Mouse (Mus musculus): ENCODE measurements at regions not wholly inside any gene's neighbourhood (a gene's known extent, or its start where the extent isn't known, plus 50 kb on each side); places are given as distances from the start of the nearest gene placed in this dataset.
"Not testable (repeated sequence)": the region's sequence is repeated elsewhere in the genome, so short reads cannot be mapped to it uniquely, and the experiment has no call there.

GRCm38 (mm10) chr8:96090231-96090630 is 201.9 kb upstream of the Got2 start:
- DNase-seq (ENCODE audit: low read depth in 3 of 3, low spot score in 3 of 3) (no peak), ATAC-seq (ENCODE audit: insufficient read depth) (no peak)
- H3K4me2 ChIP-seq (ENCODE audit: low read depth), result no peak overlapping the region
- H3K4me3 ChIP-seq (ENCODE audit: insufficient read depth in 1 of 2, low read depth in 2 of 2, low read length in 2 of 2), result no peak overlapping the region
- no peaks in the 10 kb centered on the region for H3K9me3 ChIP-seq (ENCODE audit: control insufficient read depth, low read length)
- H3K27ac ChIP-seq, result no peak overlapping the region
- H3K36me3 ChIP-seq (replicated peaks; ENCODE audit: control insufficient read depth, insufficient read depth, low read depth), result no peaks in the 10 kb centered on the region
- H3K9ac ChIP-seq (replicated peaks), result no peak overlapping the region
- no peak for TF ChIP-seq EP300 (IDR thresholded peaks at IDR 0.05; ENCODE audit: low read depth)
- no peak for TF ChIP-seq CTCF (IDR thresholded peaks at IDR 0.05; ENCODE audit: low read depth)
- H3K4me1 ChIP-seq (replicated peaks; ENCODE audit: control insufficient read depth in 2 of 2, insufficient read depth in 2 of 2, low read length in 1 of 2), result no peaks in the 10 kb centered on the region
- no peaks in the 10 kb centered on the region for H3K27me3 ChIP-seq (ENCODE audit: control insufficient read depth, insufficient read depth, low read length)
- WGBS (ENCODE audit: insufficient replicate concordance), result 43% methylated on average over 1 of the region's 1 CpGs

- no peak overlapping the region for H3K27ac ChIP-seq
- ATAC-seq (ENCODE audit: insufficient read depth) (no peak), DNase-seq (ENCODE audit: low read depth in 3 of 3, low spot score in 3 of 3) (no peak)
- no peak overlapping the region for H3K9ac ChIP-seq (replicated peaks)
- H3K4me2 ChIP-seq (ENCODE audit: low read depth), result no peak overlapping the region
- no peaks in the 10 kb centered on the region for H3K36me3 ChIP-seq (replicated peaks; ENCODE audit: control insufficient read depth, insufficient read depth, low read depth)
- no peaks in the 10 kb centered on the region for H3K9me3 ChIP-seq (ENCODE audit: control insufficient read depth, low read length)
- no peak for TF ChIP-seq EP300 (IDR thresholded peaks at IDR 0.05; ENCODE audit: low read depth)
- no peak overlapping the region for H3K4me3 ChIP-seq (ENCODE audit: insufficient read depth in 1 of 2, low read depth in 2 of 2, low read length in 2 of 2)
- WGBS (ENCODE audit: insufficient replicate concordance), result 62% methylated on average over 5 of the region's 5 CpGs
- H3K4me1 ChIP-seq (replicated peaks; ENCODE audit: control insufficient read depth in 2 of 2, insufficient read depth in 2 of 2, low read length in 1 of 2), result no peaks in the 10 kb centered on the region
- no peaks in the 10 kb centered on the region for H3K27me3 ChIP-seq (ENCODE audit: control insufficient read depth, insufficient read depth, low read length)
Measured at GRCm38 (mm10) chr8:96068306-96068705, 180.0 kb upstream of the Got2 start.

- DNase-seq (ENCODE audit: low read depth in 3 of 3, low spot score in 3 of 3) (no peak), ATAC-seq (ENCODE audit: insufficient read depth) (no peak)
- Histone ChIP-seq H3K9me3 (ENCODE audit: control insufficient read depth, low read length) (no peaks in the 10 kb centered on the region), H3K36me3 (replicated peaks; ENCODE audit: control insufficient read depth, insufficient read depth, low read depth) (no peaks in the 10 kb centered on the region), H3K27ac (no peak overlapping the region), H3K4me1 (replicated peaks; ENCODE audit: control insufficient read depth in 2 of 2, insufficient read depth in 2 of 2, low read length in 1 of 2) (no peaks in the 10 kb centered on the region), H3K27me3 (ENCODE audit: control insufficient read depth, insufficient read depth, low read length) (no peaks in the 10 kb centered on the region), H3K4me2 (ENCODE audit: low read depth) (no peak overlapping the region), H3K9ac (replicated peaks) (no peak overlapping the region), H3K4me3 (ENCODE audit: insufficient read depth in 1 of 2, low read depth in 2 of 2, low read length in 2 of 2) (no peak overlapping the region)
- 76% methylated on average over 3 of the region's 3 CpGs for WGBS (ENCODE audit: insufficient replicate concordance)
- TF ChIP-seq CTCF (IDR thresholded peaks at IDR 0.05; ENCODE audit: low read depth) (no peak), EP300 (IDR thresholded peaks at IDR 0.05; ENCODE audit: low read depth) (no peak)
Measured at GRCm38 (mm10) chr8:96047686-96048085, 159.3 kb upstream of the Got2 start.

- H3K9me3 ChIP-seq (ENCODE audit: control insufficient read depth, low read length), result no peaks in the 10 kb centered on the region
- H3K4me3 ChIP-seq (ENCODE audit: insufficient read depth in 1 of 2, low read depth in 2 of 2, low read length in 2 of 2), result no peak overlapping the region
- H3K4me1 ChIP-seq (replicated peaks; ENCODE audit: control insufficient read depth in 2 of 2, insufficient read depth in 2 of 2, low read length in 1 of 2), result no peaks in the 10 kb centered on the region
- H3K9ac ChIP-seq (replicated peaks), result no peak overlapping the region
- no peak overlapping the region for H3K4me2 ChIP-seq (ENCODE audit: low read depth)
- ATAC-seq (ENCODE audit: insufficient read depth) (no peak), DNase-seq (ENCODE audit: low read depth in 3 of 3, low spot score in 3 of 3) (no peak)
- no peak overlapping the region for H3K27ac ChIP-seq
- no peak for TF ChIP-seq EP300 (IDR thresholded peaks at IDR 0.05; ENCODE audit: low read depth)
- no peak for TF ChIP-seq CTCF (IDR thresholded peaks at IDR 0.05; ENCODE audit: low read depth)
- H3K36me3 ChIP-seq (replicated peaks; ENCODE audit: control insufficient read depth, insufficient read depth, low read depth), result no peaks in the 10 kb centered on the region
- no peaks in the 10 kb centered on the region for H3K27me3 ChIP-seq (ENCODE audit: control insufficient read depth, insufficient read depth, low read length)
- WGBS (ENCODE audit: insufficient replicate concordance), result 22% methylated on average over 5 of the region's 5 CpGs
Measured at GRCm38 (mm10) chr8:96042335-96042734, 154.0 kb upstream of the Got2 start.

- H3K4me1 ChIP-seq (replicated peaks; ENCODE audit: control insufficient read depth in 2 of 2, insufficient read depth in 2 of 2, low read length in 1 of 2), result no peaks in the 10 kb centered on the region
- DNase-seq (ENCODE audit: low read depth in 3 of 3, low spot score in 3 of 3) (no peak), ATAC-seq (ENCODE audit: insufficient read depth) (no peak)
- no peak for TF ChIP-seq EP300 (IDR thresholded peaks at IDR 0.05; ENCODE audit: low read depth)
- WGBS (ENCODE audit: insufficient replicate concordance), result 8% methylated on average over 1 of the region's 1 CpGs
- H3K36me3 ChIP-seq (replicated peaks; ENCODE audit: control insufficient read depth, insufficient read depth, low read depth), result no peaks in the 10 kb centered on the region
- no peak overlapping the region for H3K4me2 ChIP-seq (ENCODE audit: low read depth)
- H3K27ac ChIP-seq, result no peak overlapping the region
- no peak overlapping the region for H3K9ac ChIP-seq (replicated peaks)
- no peak overlapping the region for H3K4me3 ChIP-seq (ENCODE audit: insufficient read depth in 1 of 2, low read depth in 2 of 2, low read length in 2 of 2)
- H3K9me3 ChIP-seq (ENCODE audit: control insufficient read depth, low read length), result no peaks in the 10 kb centered on the region
- H3K27me3 ChIP-seq (ENCODE audit: control insufficient read depth, insufficient read depth, low read length), result no peaks in the 10 kb centered on the region
Measured at GRCm38 (mm10) chr8:96040216-96040615, 151.9 kb upstream of the Got2 start.

- H3K4me1 ChIP-seq (replicated peaks; ENCODE audit: control insufficient read depth in 2 of 2, insufficient read depth in 2 of 2, low read length in 1 of 2); H3K4me2 ChIP-seq (ENCODE audit: low read depth); H3K27ac ChIP-seq; H3K9me3 ChIP-seq (ENCODE audit: control insufficient read depth, low read length); ATAC-seq (ENCODE audit: insufficient read depth); H3K9ac ChIP-seq (replicated peaks); DNase-seq (ENCODE audit: low read depth in 3 of 3, low spot score in 3 of 3); H3K4me3 ChIP-seq (ENCODE audit: insufficient read depth in 1 of 2, low read depth in 2 of 2, low read length in 2 of 2); H3K27me3 ChIP-seq (ENCODE audit: control insufficient read depth, insufficient read depth, low read length); H3K36me3 ChIP-seq (replicated peaks; ENCODE audit: control insufficient read depth, insufficient read depth, low read depth): not testable (repeated sequence)
- 53% methylated on average over 3 of the region's 3 CpGs for whole genome bisulfite sequencing (ENCODE audit: insufficient replicate concordance)
Measured at GRCm38 (mm10) chr8:96018742-96019141, 130.4 kb upstream of the Got2 start.
